Mouse (Mus musculus): ENCODE data around the gene Zfp318.

GRCm38 (mm10) chr17:46426496-46426895 is 43.0 kb downstream of the Zfp318 start:
- TF ChIP-seq CTCF (IDR thresholded peaks at IDR 0.05; ENCODE audit: low read depth) (no peak), EP300 (IDR thresholded peaks at IDR 0.05; ENCODE audit: low read depth) (no peak)

Data from liver, embryonic 14.5 days (tissue).